Mouse (Mus musculus) ovary, postnatal 36 days (tissue): Measurements from ENCODE around the gene Mgp.

Source experiments
- DNase-seq: peaks from one replicate; pipeline ENCODE4 v3.0.0; 2022; ENCODE audit warnings: low spot score, mixed read lengths

The Mgp gene

GRCm38 (mm10) chr6:136852348-136852747 lies 23.3 kb downstream of the Mgp start:
- DNase-seq, result no peak

GRCm38 (mm10) chr6:136850267-136850666 lies 25.4 kb downstream of the Mgp start:
- no peak for DNase-seq

GRCm38 (mm10) chr6:136848971-136849370 lies 26.7 kb downstream of the Mgp start:
- no peak for DNase-seq

GRCm38 (mm10) chr6:136848399-136848798 lies 27.2 kb downstream of the Mgp start:
- no peak for DNase-seq

GRCm38 (mm10) chr6:136847790-136848189 lies 27.8 kb downstream of the Mgp start:
- peak; percentile 62 for DNase-seq

GRCm38 (mm10) chr6:136847267-136847666 lies 28.4 kb downstream of the Mgp start:
- DNase-seq, result no peak

GRCm38 (mm10) chr6:136845706-136846480 lies 29.7 kb downstream of the Mgp start:
- no peak for DNase-seq

GRCm38 (mm10) chr6:136844903-136845302 lies 30.7 kb downstream of the Mgp start:
- no peak for DNase-seq

- no peak for DNase-seq
Measured at GRCm38 (mm10) chr6:136837323-136837722, 38.3 kb downstream of the Mgp start.

- no peak for DNase-seq
Measured at GRCm38 (mm10) chr6:136835352-136835751, 40.3 kb downstream of the Mgp start, which contains the start of gene Smco3. Gene Smco3 (minus strand): TSS chr6:136835452.

- no peak for DNase-seq
Measured at GRCm38 (mm10) chr6:136831712-136832111, 43.9 kb downstream of the Mgp start.

- DNase-seq, result no peak
Measured at GRCm38 (mm10) chr6:136828681-136829080, 46.9 kb downstream of the Mgp start.

GRCm38 (mm10) chr6:136827881-136828561 lies 47.6 kb downstream of the Mgp start, which contains the start of gene Wbp11:
Gene Wbp11 (minus strand): TSS chr6:136828233.
- peak; percentile 92 for DNase-seq

GRCm38 (mm10) chr6:136827516-136827880 lies 48.1 kb downstream of the Mgp start, which contains the start of gene BC049715:
Gene BC049715 (plus strand): TSS chr6:136827626.
- no peak for DNase-seq

- no peak for DNase-seq
Measured at GRCm38 (mm10) chr6:136827116-136827515, 48.5 kb downstream of the Mgp start.

GRCm38 (mm10) chr6:136824987-136825386 lies 50.6 kb downstream of the Mgp start:
- no peak for DNase-seq
